Mouse (Mus musculus): ENCODE measurements around the gene Plekhm2. TPM values are rescaled to one million over a fixed set of nuclear protein-coding genes. Genes with fewer than 3 reads are reported as not detected.
A peak's percentile ranks its signal among the peaks of the same experiment; 100 is the strongest.

The Plekhm2 gene
- 2.1 and 3.4 TPM in 2 replicates for polyA plus RNA-seq (2014; fragmentation: Nextera tagmentation; extraction: Ambion mirVana)

GRCm38 (mm10) chr4:141664799-141665198, at the start of gene Plekhm2:
Gene Plekhm2, minus strand, starts transcription at chr4:141664899.
- 72% methylated on average over 8 of the region's 8 CpGs for WGBS
- no peak for DNase-seq (ENCODE audit: low spot score)
- peak within 1 kb of the TSS; percentile 92 for H3K4me3 ChIP-seq (ENCODE audit: low read depth, low read length)

GRCm38 (mm10) chr4:141713598-141714142, 49.0 kb upstream of the Plekhm2 start:
- DNase-seq (ENCODE audit: low spot score) (no peak), ATAC-seq (replicated peaks; ENCODE audit: low FRiP score) (no peak)
- Histone ChIP-seq H3K4me2 (no peak overlapping the region), H3K9ac (ENCODE audit: low read depth, low read length) (no peak overlapping the region), H3K4me3 (ENCODE audit: low read depth, low read length) (no peak overlapping the region), H3K27me3 (replicated peaks; ENCODE audit: control insufficient read depth, insufficient read depth, low read length) (no peaks in the 10 kb centered on the region), H3K27ac (ENCODE audit: low read depth, low read length) (no peak overlapping the region), H3K36me3 (ENCODE audit: control insufficient read depth, insufficient read depth, low read length) (peaks cover 38% of the 10 kb centered on the region), H3K9me3 (ENCODE audit: control insufficient read depth, low read length) (no peaks in the 10 kb centered on the region), H3K4me1 (replicated peaks; ENCODE audit: control insufficient read depth, insufficient read depth, low read length) (peaks cover 7% of the 10 kb centered on the region; the same call in 1 of the 2 replicates)
- WGBS, result 61% methylated on average over 5 of the region's 5 CpGs

More at GRCm38 (mm10) chr4:141664799-141665198, at the start of gene Plekhm2:
- H3K4me2 ChIP-seq, result peak within 1 kb of the TSS; percentile 96
- no peaks in the 10 kb centered on the region for H3K9me3 ChIP-seq (ENCODE audit: control insufficient read depth, low read length)
- H3K9ac ChIP-seq (ENCODE audit: low read depth, low read length), result peak within 1 kb of the TSS; percentile 89
- 0 out of 2 replicates have a peak, but pooled peaks have one; percentile 18 for ATAC-seq (replicated peaks; ENCODE audit: low FRiP score)
- H3K36me3 ChIP-seq (ENCODE audit: control insufficient read depth, insufficient read depth, low read length), result 0 out of 2 replicates have a peak, but pooled peaks cover 2% of the 10 kb centered on the region
- H3K27me3 ChIP-seq (replicated peaks; ENCODE audit: control insufficient read depth, insufficient read depth, low read length), result no peaks in the 10 kb centered on the region
- H3K27ac ChIP-seq (ENCODE audit: low read depth, low read length), result peak within 1 kb of the TSS; percentile 48; the same call in 1 of the 2 replicates
- peaks cover 13% of the 10 kb centered on the region for H3K4me1 ChIP-seq (replicated peaks; ENCODE audit: control insufficient read depth, insufficient read depth, low read length)

GRCm38 (mm10) chr4:141711250-141711649, 46.6 kb upstream of the Plekhm2 start:
- Histone ChIP-seq H3K27me3 (replicated peaks; ENCODE audit: control insufficient read depth, insufficient read depth, low read length) (no peaks in the 10 kb centered on the region), H3K27ac (ENCODE audit: low read depth, low read length) (no peak overlapping the region), H3K4me1 (replicated peaks; ENCODE audit: control insufficient read depth, insufficient read depth, low read length) (peaks cover 7% of the 10 kb centered on the region; the same call in 1 of the 2 replicates), H3K36me3 (ENCODE audit: control insufficient read depth, insufficient read depth, low read length) (peaks cover 51% of the 10 kb centered on the region), H3K4me2 (no peak overlapping the region), H3K9ac (ENCODE audit: low read depth, low read length) (no peak overlapping the region), H3K4me3 (ENCODE audit: low read depth, low read length) (no peak overlapping the region), H3K9me3 (ENCODE audit: control insufficient read depth, low read length) (no peaks in the 10 kb centered on the region)
- ATAC-seq (replicated peaks; ENCODE audit: low FRiP score) (no peak), DNase-seq (ENCODE audit: low spot score) (no peak)
- WGBS, result 91% methylated on average over 1 of the region's 1 CpGs

- Histone ChIP-seq H3K4me2 (no peak overlapping the region), H3K36me3 (ENCODE audit: control insufficient read depth, insufficient read depth, low read length) (peaks cover 66% of the 10 kb centered on the region), H3K9ac (ENCODE audit: low read depth, low read length) (no peak overlapping the region), H3K9me3 (ENCODE audit: control insufficient read depth, low read length) (no peaks in the 10 kb centered on the region), H3K4me3 (ENCODE audit: low read depth, low read length) (no peak overlapping the region), H3K27me3 (replicated peaks; ENCODE audit: control insufficient read depth, insufficient read depth, low read length) (no peaks in the 10 kb centered on the region), H3K27ac (ENCODE audit: low read depth, low read length) (no peak overlapping the region), H3K4me1 (replicated peaks; ENCODE audit: control insufficient read depth, insufficient read depth, low read length) (no peaks in the 10 kb centered on the region)
- ATAC-seq (replicated peaks; ENCODE audit: low FRiP score) (no peak), DNase-seq (ENCODE audit: low spot score) (no peak)
- 95% methylated on average over 2 of the region's 2 CpGs for WGBS
Measured at GRCm38 (mm10) chr4:141708971-141709370, 44.3 kb upstream of the Plekhm2 start.

GRCm38 (mm10) chr4:141708005-141708404, 43.3 kb upstream of the Plekhm2 start:
- H3K9me3 ChIP-seq (ENCODE audit: control insufficient read depth, low read length), result no peaks in the 10 kb centered on the region
- no peak overlapping the region for H3K27ac ChIP-seq (ENCODE audit: low read depth, low read length)
- H3K27me3 ChIP-seq (replicated peaks; ENCODE audit: control insufficient read depth, insufficient read depth, low read length), result no peaks in the 10 kb centered on the region
- DNase-seq (ENCODE audit: low spot score), result no peak
- peaks cover 61% of the 10 kb centered on the region for H3K36me3 ChIP-seq (ENCODE audit: control insufficient read depth, insufficient read depth, low read length)
- no peak overlapping the region for H3K4me2 ChIP-seq
- ATAC-seq (replicated peaks; ENCODE audit: low FRiP score), result no peak
- H3K4me3 ChIP-seq (ENCODE audit: low read depth, low read length), result no peak overlapping the region
- 91% methylated on average over 7 of the region's 7 CpGs for WGBS
- no peak overlapping the region for H3K9ac ChIP-seq (ENCODE audit: low read depth, low read length)
- H3K4me1 ChIP-seq (replicated peaks; ENCODE audit: control insufficient read depth, insufficient read depth, low read length), result no peaks in the 10 kb centered on the region

GRCm38 (mm10) chr4:141705331-141705730, 40.6 kb upstream of the Plekhm2 start:
- DNase-seq (ENCODE audit: low spot score) (no peak), ATAC-seq (replicated peaks; ENCODE audit: low FRiP score) (no peak)
- H3K9ac ChIP-seq (ENCODE audit: low read depth, low read length), result no peak overlapping the region
- H3K27me3 ChIP-seq (replicated peaks; ENCODE audit: control insufficient read depth, insufficient read depth, low read length), result no peaks in the 10 kb centered on the region
- no peak overlapping the region for H3K4me3 ChIP-seq (ENCODE audit: low read depth, low read length)
- no peaks in the 10 kb centered on the region for H3K4me1 ChIP-seq (replicated peaks; ENCODE audit: control insufficient read depth, insufficient read depth, low read length)
- peaks cover 62% of the 10 kb centered on the region for H3K36me3 ChIP-seq (ENCODE audit: control insufficient read depth, insufficient read depth, low read length)
- no peak overlapping the region for H3K4me2 ChIP-seq
- H3K27ac ChIP-seq (ENCODE audit: low read depth, low read length), result no peak overlapping the region
- H3K9me3 ChIP-seq (ENCODE audit: control insufficient read depth, low read length), result no peaks in the 10 kb centered on the region
- WGBS, result 87% methylated on average over 4 of the region's 4 CpGs

- Histone ChIP-seq H3K36me3 (ENCODE audit: control insufficient read depth, insufficient read depth, low read length) (peaks cover 64% of the 10 kb centered on the region), H3K9ac (ENCODE audit: low read depth, low read length) (no peak overlapping the region), H3K4me3 (ENCODE audit: low read depth, low read length) (no peak overlapping the region), H3K27ac (ENCODE audit: low read depth, low read length) (no peak overlapping the region), H3K27me3 (replicated peaks; ENCODE audit: control insufficient read depth, insufficient read depth, low read length) (no peaks in the 10 kb centered on the region), H3K4me2 (no peak overlapping the region), H3K4me1 (replicated peaks; ENCODE audit: control insufficient read depth, insufficient read depth, low read length) (no peaks in the 10 kb centered on the region), H3K9me3 (ENCODE audit: control insufficient read depth, low read length) (no peaks in the 10 kb centered on the region)
- 89% methylated on average over 2 of the region's 2 CpGs for WGBS
- DNase-seq (ENCODE audit: low spot score) (no peak), ATAC-seq (replicated peaks; ENCODE audit: low FRiP score) (no peak)
Measured at GRCm38 (mm10) chr4:141704625-141705024, 39.9 kb upstream of the Plekhm2 start.

GRCm38 (mm10) chr4:141694719-141695118, 30.0 kb upstream of the Plekhm2 start:
- WGBS, result 94% methylated on average over 8 of the region's 8 CpGs
- Histone ChIP-seq H3K4me3 (ENCODE audit: low read depth, low read length) (no peak overlapping the region), H3K9me3 (ENCODE audit: control insufficient read depth, low read length) (no peaks in the 10 kb centered on the region), H3K36me3 (ENCODE audit: control insufficient read depth, insufficient read depth, low read length) (peaks cover 55% of the 10 kb centered on the region), H3K27me3 (replicated peaks; ENCODE audit: control insufficient read depth, insufficient read depth, low read length) (no peaks in the 10 kb centered on the region), H3K4me1 (replicated peaks; ENCODE audit: control insufficient read depth, insufficient read depth, low read length) (no peaks in the 10 kb centered on the region), H3K4me2 (no peak overlapping the region), H3K27ac (ENCODE audit: low read depth, low read length) (no peak overlapping the region), H3K9ac (ENCODE audit: low read depth, low read length) (no peak overlapping the region)
- ATAC-seq (replicated peaks; ENCODE audit: low FRiP score), result no peak
- no peak for DNase-seq (ENCODE audit: low spot score)

GRCm38 (mm10) chr4:141688505-141688904, 23.8 kb upstream of the Plekhm2 start:
- ATAC-seq (replicated peaks; ENCODE audit: low FRiP score) (no peak), DNase-seq (ENCODE audit: low spot score) (no peak)
- H3K27me3 ChIP-seq (replicated peaks; ENCODE audit: control insufficient read depth, insufficient read depth, low read length), result no peaks in the 10 kb centered on the region
- peaks cover 5% of the 10 kb centered on the region; the same call in 1 of the 2 replicates for H3K4me1 ChIP-seq (replicated peaks; ENCODE audit: control insufficient read depth, insufficient read depth, low read length)
- H3K36me3 ChIP-seq (ENCODE audit: control insufficient read depth, insufficient read depth, low read length), result peaks cover 49% of the 10 kb centered on the region
- H3K9ac ChIP-seq (ENCODE audit: low read depth, low read length), result no peak overlapping the region
- H3K9me3 ChIP-seq (ENCODE audit: control insufficient read depth, low read length), result no peaks in the 10 kb centered on the region
- WGBS, result 74% methylated on average over 8 of the region's 8 CpGs
- no peak overlapping the region for H3K4me2 ChIP-seq
- H3K4me3 ChIP-seq (ENCODE audit: low read depth, low read length), result no peak overlapping the region
- H3K27ac ChIP-seq (ENCODE audit: low read depth, low read length), result no peak overlapping the region

Data from liver, embryonic 11.5 days (tissue).